Mouse (Mus musculus) inflammation-experienced regulatory T-cells, adult 6 months (primary cell): ENCODE measurements around the gene Tceanc. TPM values are rescaled to one million over a fixed set of nuclear protein-coding genes. Genes with fewer than 3 reads are reported as not detected.
"Not testable (repeated sequence)": the region's sequence is repeated elsewhere in the genome, so short reads cannot be mapped to it uniquely, and the experiment has no call there.

ENCODE experiments used
- ATAC-seq: one replicate; pipeline ENCODE4 v1.8.0; 2017
- polyA plus RNA-seq, 3 experiments: library from polyadenylated mRNA; unstranded; fragments of 100-300 nt; shearing (Covaris generic); gene quantifications; one replicate each; pipeline ENCODE4 v1.2.1; 2017

The Tceanc gene
- polyA plus RNA-seq, result 1 to 10 TPM; 6.7 to 8.6 (median 7.2) TPM

- ATAC-seq, result no peak
These were observed at the start of gene Tceanc for GRCm38 (mm10) chrX:166518345-166518744. Tceanc (minus strand) TSS chrX:166518567.

- no peak for ATAC-seq
These were observed 47.6 kb upstream of the Tceanc start for GRCm38 (mm10) chrX:166565983-166566382.

- no peak for ATAC-seq
These were observed 47.0 kb upstream of the Tceanc start for GRCm38 (mm10) chrX:166565401-166565800.

- ATAC-seq, result no peak
These were observed 46.5 kb upstream of the Tceanc start for GRCm38 (mm10) chrX:166564900-166565299.

- ATAC-seq, result no peak
These were observed 41.0 kb upstream of the Tceanc start for GRCm38 (mm10) chrX:166559333-166559732.

- ATAC-seq, result no peak
These were observed 34.0 kb upstream of the Tceanc start for GRCm38 (mm10) chrX:166552355-166552754.

GRCm38 (mm10) chrX:166546495-166546894 is 28.1 kb upstream of the Tceanc start:
- no peak for ATAC-seq

GRCm38 (mm10) chrX:166535138-166535537 is 16.8 kb upstream of the Tceanc start:
- ATAC-seq, result no peak

- no peak for ATAC-seq
These were observed 15.1 kb upstream of the Tceanc start for GRCm38 (mm10) chrX:166533432-166533831.

GRCm38 (mm10) chrX:166531671-166532070 is 13.3 kb upstream of the Tceanc start:
- ATAC-seq, result no peak

- ATAC-seq, result no peak
These were observed 9.8 kb upstream of the Tceanc start for GRCm38 (mm10) chrX:166528126-166528525.

GRCm38 (mm10) chrX:166525637-166526315 is 7.4 kb upstream of the Tceanc start:
- no peak for ATAC-seq

GRCm38 (mm10) chrX:166520782-166521181 is 2.4 kb upstream of the Tceanc start:
- ATAC-seq, result no peak

GRCm38 (mm10) chrX:166516631-166517030 is 1.7 kb downstream of the Tceanc start:
- ATAC-seq, result no peak

- no peak for ATAC-seq
These were observed 2.4 kb downstream of the Tceanc start for GRCm38 (mm10) chrX:166515923-166516322.

- ATAC-seq, result not testable (repeated sequence)
These were observed 4.3 kb downstream of the Tceanc start for GRCm38 (mm10) chrX:166514035-166514434.

- no peak for ATAC-seq
These were observed 6.3 kb downstream of the Tceanc start for GRCm38 (mm10) chrX:166512071-166512470.

GRCm38 (mm10) chrX:166511107-166511506 is 7.3 kb downstream of the Tceanc start:
- ATAC-seq, result no peak

- peak; percentile 96 for ATAC-seq
These were observed 8.3 kb downstream of the Tceanc start for GRCm38 (mm10) chrX:166509761-166510738.

- ATAC-seq, result no peak
These were observed 13.9 kb downstream of the Tceanc start for GRCm38 (mm10) chrX:166504421-166504820.

GRCm38 (mm10) chrX:166499496-166500190 is 18.7 kb downstream of the Tceanc start:
- ATAC-seq, result no peak

GRCm38 (mm10) chrX:166497771-166498170 is 20.6 kb downstream of the Tceanc start:
- no peak for ATAC-seq

GRCm38 (mm10) chrX:166495052-166495451 is 23.3 kb downstream of the Tceanc start:
- ATAC-seq, result no peak
